Mouse (Mus musculus) forebrain, postnatal 0 days (tissue): Measurements from ENCODE around the gene Tmcc3. TPM values are rescaled to one million over a fixed set of nuclear protein-coding genes. Genes with fewer than 3 reads are reported as not detected.
A peak's percentile ranks its signal among the peaks of the same experiment; 100 is the strongest.

Source experiments
- ATAC-seq: fragments of 200-750 bp; cut with Nextera tagmentation; 2 replicates; pipeline ENCODE4 v1.8.0; 2017; ENCODE audit warnings: mild to moderate bottlenecking, moderate library complexity
- DNase-seq: peaks from one replicate; pipeline ENCODE4 v3.0.0-alpha.2; 2015
- H3K27ac ChIP-seq: fragments of 300-500 bp; sonication (generic); 2 replicates; pipeline ENCODE4 v1.5.1; 2014; ENCODE audit warnings: low read depth, mild to moderate bottlenecking, antibody characterized with exemption, low read length, moderate library complexity, mixed read lengths
- H3K27me3 ChIP-seq: fragments of 300-500 bp; sonication (generic); 2 replicates; pipeline ENCODE4 v1.6.1; 2014; ENCODE audit warnings: mild to moderate bottlenecking, low read length, mixed read lengths; ENCODE audit not compliant: insufficient read depth
- H3K36me3 ChIP-seq: fragments of 300-500 bp; sonication (generic); 2 replicates; pipeline ENCODE4 v1.6.1; 2014; ENCODE audit warnings: mild to moderate bottlenecking, moderate library complexity; ENCODE audit not compliant: insufficient read depth
- H3K4me1 ChIP-seq: fragments of 300-500 bp; sonication (generic); 2 replicates; pipeline ENCODE4 v1.6.1; 2014; ENCODE audit warnings: antibody characterized with exemption; ENCODE audit not compliant: insufficient read depth
- H3K4me2 ChIP-seq: fragments of 300-500 bp; sonication (generic); 2 replicates; pipeline ENCODE4 v1.6.1; 2014; ENCODE audit warnings: low read depth, mild to moderate bottlenecking, moderate library complexity
- H3K4me3 ChIP-seq: fragments of 300-500 bp; sonication (generic); 2 replicates; pipeline ENCODE4 v1.5.1; 2014; ENCODE audit warnings: low read depth, low read length, mixed read lengths
- H3K9ac ChIP-seq: fragments of 300-500 bp; sonication (generic); 2 replicates; pipeline ENCODE4 v1.6.1; 2014; ENCODE audit warnings: mild to moderate bottlenecking
- H3K9me3 ChIP-seq: fragments of 300-500 bp; sonication (generic); 2 replicates; pipeline ENCODE4 v1.6.1; 2016; ENCODE audit warnings: low read length
- CTCF ChIP-seq: sonication (generic); IDR thresholded peaks from 2 replicates; pipeline ENCODE4 v1.5.1; 2016; ENCODE audit warnings: antibody characterized with exemption, control low read depth, low read depth
- WGBS: fragments of 180-500 bp; shearing (Covaris S2); extraction: QIAGEN DNeasy Blood & Tissue Kit; methylation state at CpG from one replicate; pipeline ENCODE4 v1.1.7; 2014; 5-methylcytosine and 5-hydroxymethylcytosine counted together
- polyA plus RNA-seq: library from polyadenylated mRNA; unstranded; fragments of >200 nt; fragmentation: Nextera tagmentation; extraction: Ambion mirVana; gene quantifications from 2 replicates; pipeline ENCODE4 v1.2.1, GENCODE M21; 2015
- total RNA-seq: library from RNA; depleted of rRNA; stranded (reverse); fragments of >200 nt; gene quantifications from 2 replicates; pipeline ENCODE4 v1.2.3, GENCODE M21; 2014

Tmcc3 gene
- total and polyA plus RNA-seq, 2 experiments from 2014 or later: 7.5 to 10.2 TPM

DNA sequence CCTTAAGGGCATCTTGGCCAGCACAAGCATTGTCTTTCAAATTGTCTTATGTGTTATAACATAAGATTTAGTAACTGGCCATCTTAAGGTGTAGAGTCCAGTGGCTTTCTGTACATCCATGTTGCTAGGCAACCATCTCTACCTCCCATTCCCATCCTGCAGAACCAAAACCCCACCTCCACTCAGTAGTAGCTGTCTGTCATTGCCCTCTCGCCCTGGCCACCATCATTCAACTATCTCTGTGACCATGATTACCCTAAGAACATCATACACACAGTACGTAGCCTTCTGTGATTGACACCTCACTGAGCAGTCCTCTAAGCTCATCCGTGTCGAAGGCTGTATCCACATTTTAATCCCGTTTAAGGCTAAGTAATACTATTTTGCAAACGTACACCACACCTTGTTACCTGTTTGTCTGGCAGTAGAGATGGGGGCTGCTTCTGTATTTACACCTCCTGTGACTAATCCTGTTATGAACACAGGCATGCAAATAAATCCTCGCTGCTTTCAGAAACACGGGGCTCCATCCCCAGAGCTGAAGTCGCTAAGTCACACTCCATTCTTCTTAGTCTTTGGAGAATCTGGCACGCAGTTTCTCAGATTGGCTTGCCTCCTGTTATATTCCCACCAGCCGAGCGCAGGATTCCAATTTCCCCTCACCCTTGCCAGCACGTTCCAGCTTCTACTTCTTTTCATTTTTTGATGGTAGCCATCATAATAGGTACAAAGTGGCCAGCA, 299.6 kb downstream of the Tmcc3 start:
- ATAC-seq (peak; percentile 45), DNase-seq (peak; percentile 76)
- Histone ChIP-seq H3K9ac (no peak overlapping the region), H3K4me1 (no peaks in the 10 kb centered on the region; the same call in none of the 2 replicates), H3K27me3 (no peaks in the 10 kb centered on the region), H3K4me2 (no peak overlapping the region), H3K36me3 (no peaks in the 10 kb centered on the region), H3K27ac (0 out of 2 replicates have a peak overlapping the region, but pooled peaks have one; percentile 16), H3K9me3 (no peaks in the 10 kb centered on the region), H3K4me3 (no peak overlapping the region)
- TF ChIP-seq CTCF: no peak
- 46% methylated on average over 13 of the region's 13 CpGs for WGBS

DNA sequence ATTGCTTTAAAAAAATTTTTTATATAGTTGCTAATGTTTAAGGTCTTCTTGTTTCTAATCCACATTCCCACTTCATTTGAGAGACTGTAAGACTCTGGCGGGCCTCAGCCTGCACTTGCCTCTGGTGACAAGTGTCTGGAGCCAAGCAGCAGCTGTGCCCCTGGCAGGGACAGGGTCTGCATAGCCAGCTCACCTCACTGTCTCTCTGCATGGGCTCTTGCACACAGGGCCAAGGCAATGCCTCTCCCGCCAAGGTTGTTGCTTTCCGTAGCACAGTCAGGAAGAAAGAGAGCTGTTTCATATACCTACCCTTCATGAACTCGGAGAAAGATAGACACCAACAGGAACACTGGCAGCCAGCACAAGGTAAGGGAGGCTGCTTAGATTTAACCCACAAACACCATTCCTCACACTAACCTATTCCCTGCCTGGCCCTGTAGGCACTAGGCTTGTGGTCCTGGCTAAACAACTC, 300.3 kb downstream of the Tmcc3 start:
- 57% methylated on average over 4 of the region's 4 CpGs for WGBS
- ATAC-seq: 0 out of 2 replicates have a peak, but pooled peaks have one; percentile 32
- no peak overlapping the region for H3K4me2 ChIP-seq
- H3K36me3 ChIP-seq: no peaks in the 10 kb centered on the region
- no peak overlapping the region for H3K9ac ChIP-seq
- no peaks in the 10 kb centered on the region; the same call in none of the 2 replicates for H3K4me1 ChIP-seq
- H3K4me3 ChIP-seq: no peak overlapping the region
- H3K27me3 ChIP-seq: no peaks in the 10 kb centered on the region
- H3K27ac ChIP-seq: no peak overlapping the region
- no peaks in the 10 kb centered on the region for H3K9me3 ChIP-seq
- no peak for TF ChIP-seq CTCF
- no peak for DNase-seq

DNA sequence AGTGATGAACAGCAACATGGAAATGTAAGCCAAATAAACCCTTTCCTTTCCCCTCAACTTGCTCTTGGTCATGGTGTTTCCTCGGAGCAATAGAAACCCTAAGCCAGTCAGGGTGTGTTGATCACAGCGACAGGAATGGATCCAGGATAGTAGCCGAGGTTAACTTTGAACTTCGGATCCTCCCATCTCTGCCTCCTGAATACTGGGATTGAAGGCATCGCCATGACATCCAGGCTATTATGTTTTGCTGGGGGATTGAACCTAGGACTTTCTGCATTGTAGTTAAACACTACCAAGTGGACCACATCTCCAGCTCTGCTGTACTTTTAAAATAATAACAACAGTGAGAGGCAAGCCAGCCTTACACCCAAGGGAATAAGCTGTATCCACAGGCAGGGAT, 307.8 kb downstream of the Tmcc3 start:
- Histone ChIP-seq H3K27ac (no peak overlapping the region), H3K9ac (no peak overlapping the region), H3K27me3 (no peaks in the 10 kb centered on the region), H3K36me3 (no peaks in the 10 kb centered on the region), H3K4me2 (no peak overlapping the region), H3K4me1 (peaks cover 16% of the 10 kb centered on the region), H3K9me3 (no peaks in the 10 kb centered on the region), H3K4me3 (no peak overlapping the region)
- 95% methylated on average over 5 of the region's 5 CpGs for WGBS
- ATAC-seq: no peak
- DNase-seq: no peak
- no peak for TF ChIP-seq CTCF

DNA sequence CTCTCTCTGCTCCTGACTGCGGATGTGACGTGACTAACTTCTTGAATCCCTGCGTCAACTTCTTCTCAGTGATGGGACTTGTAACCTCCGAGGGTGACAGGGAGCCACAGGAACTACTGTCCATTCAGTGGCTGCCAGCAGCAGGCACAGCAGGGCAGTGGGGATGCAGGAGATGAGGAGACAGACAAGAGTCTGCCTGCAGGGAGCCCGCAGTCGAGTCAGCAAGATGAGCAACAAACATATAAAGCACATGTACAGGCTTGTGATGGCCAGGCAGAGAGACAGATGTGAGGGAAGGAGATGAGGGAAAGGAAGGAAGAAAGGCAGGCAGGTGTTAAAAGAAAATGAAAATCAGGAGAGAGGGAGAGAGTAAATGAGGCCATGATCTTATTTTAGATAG, 308.8 kb downstream of the Tmcc3 start:
- H3K4me1 ChIP-seq: peaks cover 16% of the 10 kb centered on the region
- no peak overlapping the region for H3K4me2 ChIP-seq
- ATAC-seq (no peak), DNase-seq (no peak)
- no peaks in the 10 kb centered on the region for H3K36me3 ChIP-seq
- no peak overlapping the region for H3K9ac ChIP-seq
- no peak for TF ChIP-seq CTCF
- H3K9me3 ChIP-seq: no peaks in the 10 kb centered on the region
- H3K27me3 ChIP-seq: no peaks in the 10 kb centered on the region
- no peak overlapping the region for H3K4me3 ChIP-seq
- WGBS: 55% methylated on average over 6 of the region's 6 CpGs
- H3K27ac ChIP-seq: no peak overlapping the region

DNA sequence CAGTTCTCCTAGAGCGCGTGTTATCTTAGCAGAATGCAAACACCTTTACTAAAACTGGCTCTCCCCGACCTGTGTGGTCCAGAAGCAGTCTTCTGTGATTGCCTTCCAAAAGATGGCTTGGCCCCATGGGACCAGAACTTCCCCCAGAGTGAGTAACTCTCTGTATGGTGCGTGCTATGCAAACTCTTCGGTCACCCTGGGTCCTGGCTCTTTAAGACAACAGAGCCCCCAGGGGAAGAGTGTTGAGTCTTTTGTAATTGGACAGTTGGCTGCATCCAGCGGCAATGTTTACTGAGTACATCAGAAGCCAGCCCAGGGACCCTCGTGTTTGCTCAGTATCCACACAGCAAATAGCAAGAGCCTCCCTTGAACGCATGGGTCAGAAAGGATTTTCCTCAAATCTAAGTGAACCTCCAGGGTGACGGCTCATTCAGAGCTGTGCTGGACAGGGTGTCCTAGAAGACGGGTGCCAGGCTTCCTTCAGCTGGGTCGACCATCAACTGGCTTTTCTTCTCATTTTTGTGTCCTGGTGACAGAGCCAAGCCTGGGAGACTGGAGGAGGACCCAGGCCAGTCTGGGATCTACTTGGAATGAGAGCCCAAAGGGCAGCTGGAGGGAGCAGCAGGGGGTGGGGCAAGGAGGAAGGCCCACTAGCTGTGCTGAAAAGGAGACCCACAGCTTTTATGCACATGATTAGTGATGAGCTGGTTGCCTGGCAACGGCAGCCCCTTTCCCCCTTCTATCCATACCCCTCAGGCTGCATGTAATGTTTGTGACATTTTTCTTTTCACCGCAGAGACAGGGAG, 309.9 kb downstream of the Tmcc3 start:
- no peaks in the 10 kb centered on the region for H3K27me3 ChIP-seq
- H3K4me1 ChIP-seq: peaks cover 16% of the 10 kb centered on the region
- DNase-seq (peak; percentile 75), ATAC-seq (peak; percentile 86)
- H3K9me3 ChIP-seq: no peaks in the 10 kb centered on the region
- 9% methylated on average over 13 of the region's 13 CpGs for WGBS
- H3K9ac ChIP-seq: peak overlapping the region; percentile 26
- H3K27ac ChIP-seq: peak overlapping the region; percentile 59; the same call in 1 of the 2 replicates
- no peak for TF ChIP-seq CTCF
- H3K4me2 ChIP-seq: peak overlapping the region; percentile 36
- H3K36me3 ChIP-seq: no peaks in the 10 kb centered on the region
- no peak overlapping the region for H3K4me3 ChIP-seq

DNA sequence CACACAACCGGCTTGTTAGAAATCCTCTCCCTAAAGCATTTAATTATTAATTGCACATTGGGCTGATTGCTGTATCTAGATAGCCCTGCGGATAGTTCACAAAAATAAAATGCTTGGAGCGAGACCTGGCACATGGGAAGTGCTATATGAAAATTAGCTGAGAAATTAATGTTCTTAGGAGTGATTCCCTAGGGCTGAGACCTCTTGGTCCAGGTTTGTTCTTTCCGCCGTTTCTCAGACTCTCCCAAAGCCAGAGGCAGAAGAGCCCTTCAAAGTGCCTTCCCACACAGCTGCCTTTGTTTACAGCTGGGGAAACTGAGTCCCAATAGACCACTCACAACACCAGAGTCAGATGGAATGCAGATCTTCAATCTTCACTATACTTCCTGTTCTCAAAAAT, 310.5 kb downstream of the Tmcc3 start:
- 0 out of 2 replicates have a peak overlapping the region, but pooled peaks have one; percentile 59 for H3K27ac ChIP-seq
- peak overlapping the region; percentile 26 for H3K9ac ChIP-seq
- 20% methylated on average over 5 of the region's 5 CpGs for WGBS
- peak overlapping the region; percentile 36 for H3K4me2 ChIP-seq
- TF ChIP-seq CTCF: no peak
- no peak overlapping the region for H3K4me3 ChIP-seq
- no peaks in the 10 kb centered on the region for H3K36me3 ChIP-seq
- 0 out of 2 replicates have a peak, but pooled peaks have one; percentile 1 for ATAC-seq
- no peaks in the 10 kb centered on the region for H3K9me3 ChIP-seq
- peaks cover 16% of the 10 kb centered on the region for H3K4me1 ChIP-seq
- no peak for DNase-seq
- H3K27me3 ChIP-seq: no peaks in the 10 kb centered on the region

DNA sequence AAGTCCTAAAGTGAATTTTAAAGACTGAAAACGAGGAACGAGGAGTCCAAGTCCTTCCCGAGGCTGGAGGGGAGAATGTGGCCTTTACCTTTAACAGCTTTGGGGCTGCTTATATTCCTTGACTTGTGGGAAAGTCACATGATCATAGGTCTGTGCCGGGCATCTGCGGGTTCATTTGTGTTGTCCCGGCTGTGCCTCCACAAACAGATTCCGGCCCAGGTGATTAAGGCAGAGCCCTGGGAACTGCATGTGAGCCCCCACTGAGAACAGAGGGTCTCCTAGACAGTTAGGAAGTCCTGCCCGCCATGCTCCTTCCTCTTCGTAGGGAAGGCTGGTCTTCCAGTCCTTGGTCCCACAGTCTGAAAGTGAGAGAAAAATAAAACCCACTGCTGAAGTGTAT, 311.1 kb downstream of the Tmcc3 start:
- H3K36me3 ChIP-seq: no peaks in the 10 kb centered on the region
- H3K9ac ChIP-seq: no peak overlapping the region
- H3K4me3 ChIP-seq: no peak overlapping the region
- no peak for DNase-seq
- no peak overlapping the region for H3K4me2 ChIP-seq
- H3K4me1 ChIP-seq: peaks cover 16% of the 10 kb centered on the region
- no peaks in the 10 kb centered on the region for H3K27me3 ChIP-seq
- H3K27ac ChIP-seq: no peak overlapping the region
- no peak for ATAC-seq
- no peak for TF ChIP-seq CTCF
- no peaks in the 10 kb centered on the region for H3K9me3 ChIP-seq
- 31% methylated on average over 9 of the region's 9 CpGs for WGBS
